Mouse (Mus musculus): ENCODE measurements around the gene Ly9.

The Ly9 gene

GRCm38 (mm10) chr1:171607176-171607575, at the start of gene Ly9:
Ly9 (minus strand) TSS chr1:171607410.
- no peak for DNase-seq

DNA sequence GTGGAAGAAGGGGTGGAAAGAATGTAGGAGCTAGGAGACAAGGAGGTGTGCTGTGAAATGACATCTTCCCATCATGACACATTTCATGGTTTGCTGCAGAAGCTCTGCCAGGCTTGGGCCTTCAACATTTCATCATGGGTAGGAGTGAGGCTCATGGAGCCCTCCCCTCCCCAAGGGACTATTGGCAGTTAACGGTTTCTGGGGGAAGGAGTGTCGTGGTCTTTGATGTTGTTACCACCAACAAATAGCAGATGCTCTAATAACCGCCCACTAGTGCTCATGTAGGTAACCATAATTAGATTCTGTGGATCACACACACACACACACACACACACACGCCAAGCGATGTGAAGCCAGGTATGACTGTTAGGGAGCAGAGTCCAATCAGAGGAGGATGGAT, 45.5 kb upstream of the Ly9 start, which contains the start of gene Slamf7:
Gene Slamf7 (minus strand): TSS at position 302 of the 400 bp plus-strand sequence.
- no peak for DNase-seq

DNA sequence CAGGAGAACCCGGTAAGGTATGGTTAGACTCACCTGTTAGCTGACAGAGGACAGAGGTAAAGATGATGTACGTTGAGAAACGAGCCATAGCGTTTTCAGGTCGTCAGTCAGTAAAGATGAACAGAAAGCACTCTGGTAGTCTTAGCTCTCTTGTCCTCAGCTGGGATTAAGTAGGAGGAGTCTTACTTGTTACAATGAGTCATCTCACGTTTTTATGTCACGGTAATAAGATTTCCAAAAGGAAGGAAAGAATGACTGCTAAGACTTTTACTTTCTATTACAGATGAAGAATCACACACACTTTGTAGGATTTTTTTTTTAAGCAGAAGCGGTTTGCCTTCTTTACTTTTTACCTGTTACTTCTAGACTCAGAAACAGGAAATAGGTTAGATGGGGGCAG, 41.6 kb upstream of the Ly9 start:
- no peak for DNase-seq

DNA sequence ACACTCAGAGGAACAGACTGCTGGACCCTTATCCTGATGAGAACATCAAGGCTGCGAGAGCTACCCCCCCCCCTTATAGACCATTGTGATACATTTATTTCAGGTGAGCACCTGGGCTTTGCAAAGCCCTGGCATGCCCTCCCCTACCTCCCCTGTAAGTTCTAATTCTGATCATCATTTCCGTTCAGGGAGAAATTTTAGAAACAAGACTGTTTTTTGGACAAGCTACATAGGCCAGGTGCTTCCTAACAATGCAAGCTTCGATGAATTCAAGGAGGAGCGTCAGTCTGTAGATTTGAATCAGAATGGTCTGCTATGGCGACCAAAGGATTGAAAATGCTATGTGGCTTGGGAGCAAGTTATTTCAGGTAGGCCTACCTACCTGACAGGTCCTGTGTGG, 40.5 kb upstream of the Ly9 start:
- DNase-seq, result no peak

- no peak for DNase-seq
These were observed 39.3 kb upstream of the Ly9 start for GRCm38 (mm10) chr1:171646429-171646940.

- DNase-seq, result no peak
These were observed 36.4 kb upstream of the Ly9 start for GRCm38 (mm10) chr1:171643612-171644011.

DNA sequence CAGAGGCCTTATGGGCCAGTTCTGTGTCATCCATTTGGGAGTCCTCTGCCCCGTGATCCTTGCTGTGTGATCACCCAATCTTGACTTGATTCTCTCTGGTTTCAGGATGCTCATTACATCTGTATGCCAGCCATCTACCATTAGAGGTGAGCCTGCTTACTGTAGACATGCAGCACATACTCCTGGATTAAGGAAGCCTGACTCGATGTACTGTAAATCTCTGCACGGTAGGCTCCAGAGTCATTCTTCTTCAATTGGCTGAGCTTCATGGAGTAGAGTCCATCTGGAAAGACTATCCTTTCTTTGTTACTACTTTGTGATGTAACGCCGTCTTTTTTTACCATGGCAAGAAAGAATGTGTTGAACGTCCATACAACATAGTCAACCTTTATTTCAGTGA, 33.6 kb upstream of the Ly9 start:
- no peak for DNase-seq

GRCm38 (mm10) chr1:171638686-171639085, 31.5 kb upstream of the Ly9 start:
- DNase-seq, result no peak

DNA sequence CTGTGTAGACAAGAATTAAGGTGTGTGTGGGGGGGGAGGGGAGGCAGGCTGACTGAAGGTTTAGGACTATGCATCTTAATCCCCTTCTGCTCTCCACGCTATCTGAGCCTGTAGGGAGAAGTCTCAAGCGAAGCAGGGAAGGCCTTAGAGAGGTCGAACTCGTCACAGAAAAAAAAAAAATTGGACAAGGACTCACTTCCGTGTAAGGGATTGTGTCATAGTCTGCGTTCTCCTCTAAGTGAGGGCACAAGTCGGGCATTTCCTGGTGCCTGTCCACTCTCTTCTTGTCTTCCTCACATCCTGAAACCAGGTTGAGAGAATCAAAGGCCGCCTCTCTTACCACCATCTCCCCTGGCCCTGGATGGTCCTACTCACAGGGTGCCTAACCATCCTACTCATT, 29.9 kb upstream of the Ly9 start:
- DNase-seq, result no peak

DNA sequence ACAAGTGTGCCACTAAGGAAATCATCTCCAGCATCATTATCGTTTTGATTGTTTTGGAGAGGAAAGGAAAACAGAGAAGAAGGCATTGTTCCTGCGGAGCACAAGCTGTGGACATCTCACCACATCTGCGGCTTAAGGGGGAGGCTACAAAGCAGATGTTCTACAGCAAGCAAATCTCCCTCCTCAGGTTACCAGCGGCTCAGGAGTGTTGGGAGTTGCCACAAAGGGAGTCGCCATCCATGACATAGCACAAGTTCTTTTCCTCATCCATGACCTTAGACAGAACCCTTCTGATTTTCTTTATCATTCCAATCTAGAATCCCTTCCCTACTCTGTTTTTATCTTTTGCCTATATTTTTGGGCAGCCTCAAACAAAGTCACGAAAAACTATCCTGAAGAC, 28.5 kb upstream of the Ly9 start:
- no peak for DNase-seq

- no peak for DNase-seq
These were observed 24.2 kb upstream of the Ly9 start for GRCm38 (mm10) chr1:171631447-171631846.

- no peak for DNase-seq
These were observed 23.7 kb upstream of the Ly9 start for GRCm38 (mm10) chr1:171630912-171631311.

- DNase-seq, result no peak
These were observed 22.8 kb upstream of the Ly9 start for GRCm38 (mm10) chr1:171630041-171630440.

- DNase-seq, result no peak
These were observed 22.0 kb upstream of the Ly9 start for GRCm38 (mm10) chr1:171629168-171629567.

DNA sequence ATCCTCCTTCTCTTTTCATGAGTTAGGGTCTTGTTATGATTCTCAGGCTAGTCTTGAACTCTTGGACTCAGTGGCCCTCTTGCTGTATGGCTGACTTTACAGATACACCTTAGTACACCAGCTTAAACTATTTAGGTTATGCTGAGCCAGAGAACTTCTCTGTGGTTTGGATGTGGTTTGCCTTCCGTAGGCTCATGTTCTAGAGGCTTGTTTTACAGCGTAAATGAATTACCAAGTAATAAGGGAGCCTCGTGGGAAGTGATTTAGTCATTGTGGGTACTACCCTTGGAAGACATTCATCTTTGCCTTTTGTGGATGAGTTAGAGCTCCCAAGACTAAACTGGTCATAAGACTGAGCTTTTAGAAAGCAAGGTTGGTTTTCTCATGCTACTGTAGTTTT, 20.6 kb upstream of the Ly9 start:
- DNase-seq, result no peak

DNA sequence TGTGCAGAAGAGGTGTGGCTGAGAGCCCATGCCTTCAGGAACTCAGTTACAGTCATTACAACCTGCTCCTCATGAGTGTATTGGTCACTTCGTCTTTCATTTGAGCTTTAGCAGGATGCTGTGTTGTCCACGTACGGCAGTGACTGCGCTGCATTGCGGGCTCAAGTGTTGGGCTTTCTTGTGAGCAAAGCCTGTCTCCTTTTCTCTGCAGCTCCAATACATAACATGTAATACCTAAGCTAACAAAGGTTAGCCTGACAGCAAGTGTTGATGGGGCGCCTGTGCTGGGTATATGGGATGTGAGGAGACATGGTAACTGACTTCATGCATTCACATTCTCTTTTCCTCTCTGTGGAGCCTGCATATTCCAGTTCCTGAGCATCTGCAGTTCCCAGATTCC, 12.9 kb upstream of the Ly9 start:
- DNase-seq, result no peak

GRCm38 (mm10) chr1:171619645-171620044, 12.4 kb upstream of the Ly9 start:
- no peak for DNase-seq

DNA sequence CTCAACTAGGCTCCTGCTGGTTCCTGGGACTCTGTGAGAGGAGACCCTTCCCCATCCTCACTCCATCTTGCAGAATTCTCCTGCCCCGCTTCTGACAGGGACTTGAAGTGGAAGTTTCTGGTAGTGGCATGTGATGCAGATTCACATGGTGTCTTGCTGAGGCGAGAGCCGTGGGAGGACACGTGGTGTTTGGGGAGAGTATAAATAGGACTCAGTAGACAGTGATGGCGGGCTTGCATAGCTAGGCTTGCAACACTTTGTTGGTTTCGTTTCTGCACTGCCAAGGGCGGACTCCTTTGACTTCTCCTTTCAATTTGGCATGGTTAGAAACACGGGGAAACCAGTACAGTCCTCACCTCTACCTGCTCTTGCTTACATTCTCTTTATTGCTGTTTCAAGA, 11.8 kb upstream of the Ly9 start:
- DNase-seq, result no peak

- no peak for DNase-seq
These were observed 9.8 kb upstream of the Ly9 start for GRCm38 (mm10) chr1:171616881-171617515.

DNA sequence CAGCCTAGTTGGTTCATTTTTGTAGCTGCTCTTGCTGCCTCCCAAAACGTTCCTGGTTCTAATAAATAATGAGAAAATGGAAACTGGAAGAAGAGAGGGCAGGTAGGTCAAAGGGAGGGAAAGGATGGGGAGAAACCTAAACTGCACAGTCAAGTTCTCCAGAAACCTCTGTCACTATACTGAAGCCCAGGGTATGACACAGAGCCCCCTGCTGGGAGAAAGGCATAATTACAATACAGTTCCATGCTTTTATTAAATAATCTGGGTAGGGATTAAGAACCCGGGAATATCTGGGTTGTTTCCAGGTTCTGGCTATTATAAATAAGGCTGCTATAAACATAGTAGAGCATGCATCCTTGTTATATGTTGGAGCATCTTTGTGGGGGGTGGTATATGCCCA, 6.8 kb upstream of the Ly9 start:
- DNase-seq, result no peak

GRCm38 (mm10) chr1:171610781-171611180, 3.6 kb upstream of the Ly9 start:
- no peak for DNase-seq

- DNase-seq, result no peak
These were observed 2.8 kb upstream of the Ly9 start for GRCm38 (mm10) chr1:171610026-171610425.

DNA sequence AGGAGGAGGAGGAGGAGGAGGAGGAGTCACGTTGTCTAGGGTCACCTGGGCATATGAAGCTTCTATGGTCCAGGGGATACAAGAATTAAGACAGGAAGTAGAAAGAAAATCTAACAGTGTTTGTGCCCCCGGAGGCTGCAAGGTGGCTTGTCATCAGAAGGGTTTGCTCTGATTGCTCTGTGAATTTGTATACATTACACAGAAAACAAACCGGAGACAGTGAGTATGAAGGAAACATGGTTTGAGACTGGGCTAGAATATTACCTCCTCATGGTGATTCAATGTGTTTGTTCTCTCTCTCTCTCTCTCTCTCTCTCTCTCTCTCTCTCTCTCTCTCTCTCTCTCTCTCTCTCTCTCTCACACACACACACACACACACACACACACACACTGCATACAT, 554 bp downstream of the Ly9 start:
- no peak for DNase-seq

DNA sequence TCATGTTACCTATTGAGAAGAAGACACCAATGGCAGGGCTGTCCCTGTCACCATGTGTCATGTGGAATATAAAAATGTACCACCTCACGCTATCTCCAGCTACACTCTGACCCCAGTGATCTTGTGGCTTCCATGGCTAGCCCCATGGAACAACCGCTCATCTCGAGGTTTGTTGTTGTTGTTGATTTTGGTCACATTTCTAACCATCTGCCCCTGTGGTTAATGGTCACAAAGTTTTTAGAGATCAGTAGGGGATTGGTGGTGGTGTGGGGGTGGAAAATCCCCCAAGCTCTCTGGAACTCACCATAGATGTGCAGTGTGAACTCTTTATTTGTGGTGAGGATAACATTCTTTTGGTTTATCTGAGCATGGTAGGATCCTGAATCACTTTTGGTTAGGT, 2.5 kb downstream of the Ly9 start:
- no peak for DNase-seq

GRCm38 (mm10) chr1:171584584-171584983, 22.6 kb downstream of the Ly9 start:
- DNase-seq, result no peak

Measured in kidney, adult 8-10 months (tissue).